Mouse (Mus musculus): Measurements from ENCODE around the gene Znhit2.

Gene Znhit2

DNA sequence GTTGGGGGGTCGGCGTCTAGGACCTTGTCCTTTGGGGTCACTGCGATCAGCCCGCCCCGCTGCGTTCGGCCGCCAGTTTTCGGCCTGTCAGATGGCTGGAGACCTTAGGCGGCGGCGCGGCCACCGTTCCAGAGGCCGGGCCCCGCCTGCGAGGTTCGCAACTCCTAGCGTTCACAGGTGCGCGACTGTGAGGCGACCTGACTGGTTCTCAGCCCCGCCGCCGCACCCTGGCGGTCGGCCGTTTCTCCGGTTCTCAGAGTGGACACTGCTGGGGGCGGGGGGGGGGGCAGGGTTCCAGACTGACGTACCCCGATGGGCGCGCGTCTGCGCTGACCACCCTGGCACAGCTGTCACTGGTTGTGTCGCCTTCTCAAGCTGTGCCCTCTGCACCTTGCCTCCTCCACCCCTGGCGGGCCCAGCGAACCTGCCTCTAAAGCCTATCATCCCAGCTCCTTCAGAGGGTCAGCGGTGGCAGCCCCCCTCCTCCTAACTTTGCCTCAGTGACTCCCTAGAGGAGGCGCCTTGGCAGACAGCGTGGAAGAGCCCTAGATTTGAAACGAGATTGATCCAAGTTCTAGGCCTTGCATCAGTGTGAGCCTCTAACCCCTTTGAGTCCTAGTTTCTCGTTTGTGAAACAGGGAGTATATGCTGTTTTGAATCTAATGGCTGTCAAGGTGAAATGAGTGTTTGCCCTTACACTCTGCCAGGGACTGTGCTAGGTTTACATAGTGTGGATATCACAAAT lies 13.7 kb upstream of the Znhit2 start:
- no peak for DNase-seq

GRCm38 (mm10) chr19:6047899-6048166 lies 13.2 kb upstream of the Znhit2 start:
- DNase-seq: peak; percentile 17

DNA sequence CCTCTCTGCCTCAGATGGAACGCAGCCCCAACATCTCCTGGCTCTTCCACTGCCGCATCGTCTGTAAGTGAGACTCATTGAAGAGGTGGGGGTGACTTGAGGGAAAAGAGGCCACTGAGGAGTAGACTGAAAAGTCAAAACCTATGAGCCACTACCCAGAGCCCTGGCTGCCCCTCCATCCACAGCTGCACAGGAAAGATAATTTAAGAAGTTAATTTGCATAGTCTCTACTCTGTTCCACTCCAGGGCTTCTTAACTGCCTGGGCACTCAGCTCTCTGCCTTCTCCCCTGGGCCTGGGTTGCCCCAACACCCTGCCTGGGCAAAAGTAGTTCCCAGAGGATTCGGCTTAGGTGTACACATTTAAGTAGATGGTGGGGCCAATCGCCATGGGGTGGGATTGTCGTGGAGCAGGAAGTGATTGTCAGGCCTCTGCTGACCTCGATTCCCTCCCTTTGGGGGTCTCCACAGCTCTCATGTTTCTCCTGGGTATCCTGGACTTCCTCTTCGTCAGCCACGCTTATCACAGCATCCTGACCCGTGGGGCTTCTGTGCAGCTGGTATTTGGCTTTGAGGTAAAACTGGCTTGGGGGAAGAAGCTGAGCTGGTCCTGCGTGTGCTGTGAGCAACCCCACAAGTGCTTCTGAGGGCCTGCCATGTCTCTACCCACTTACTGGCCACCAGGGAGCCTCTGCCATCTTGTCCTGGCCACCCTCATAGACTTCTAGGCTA lies 12.1 kb upstream of the Znhit2 start:
- no peak for DNase-seq

DNA sequence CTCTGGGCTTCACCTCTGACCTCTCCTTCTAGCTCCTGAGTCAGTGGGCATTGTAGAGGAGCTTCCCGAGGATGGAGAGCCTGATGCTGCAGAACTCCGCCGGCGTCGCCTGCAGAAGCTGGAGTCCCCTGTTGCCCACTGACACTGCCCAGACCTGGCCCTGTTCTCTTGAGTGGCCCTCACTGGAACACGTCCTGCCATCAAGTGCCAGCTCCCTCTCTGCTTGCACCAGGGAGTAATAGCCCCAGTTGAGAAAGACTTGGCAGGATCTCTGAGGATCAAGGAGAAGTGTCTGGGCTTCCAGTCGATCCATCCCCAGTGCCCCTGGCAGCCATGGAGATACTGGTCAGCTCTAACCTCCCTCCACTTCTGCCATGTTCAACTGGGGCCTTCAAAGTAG lies 8.5 kb upstream of the Znhit2 start:
- no peak for DNase-seq

GRCm38 (mm10) chr19:6054296-6054695 lies 6.7 kb upstream of the Znhit2 start:
- DNase-seq: no peak

GRCm38 (mm10) chr19:6056696-6057095 lies 4.3 kb upstream of the Znhit2 start:
- no peak for DNase-seq

DNA sequence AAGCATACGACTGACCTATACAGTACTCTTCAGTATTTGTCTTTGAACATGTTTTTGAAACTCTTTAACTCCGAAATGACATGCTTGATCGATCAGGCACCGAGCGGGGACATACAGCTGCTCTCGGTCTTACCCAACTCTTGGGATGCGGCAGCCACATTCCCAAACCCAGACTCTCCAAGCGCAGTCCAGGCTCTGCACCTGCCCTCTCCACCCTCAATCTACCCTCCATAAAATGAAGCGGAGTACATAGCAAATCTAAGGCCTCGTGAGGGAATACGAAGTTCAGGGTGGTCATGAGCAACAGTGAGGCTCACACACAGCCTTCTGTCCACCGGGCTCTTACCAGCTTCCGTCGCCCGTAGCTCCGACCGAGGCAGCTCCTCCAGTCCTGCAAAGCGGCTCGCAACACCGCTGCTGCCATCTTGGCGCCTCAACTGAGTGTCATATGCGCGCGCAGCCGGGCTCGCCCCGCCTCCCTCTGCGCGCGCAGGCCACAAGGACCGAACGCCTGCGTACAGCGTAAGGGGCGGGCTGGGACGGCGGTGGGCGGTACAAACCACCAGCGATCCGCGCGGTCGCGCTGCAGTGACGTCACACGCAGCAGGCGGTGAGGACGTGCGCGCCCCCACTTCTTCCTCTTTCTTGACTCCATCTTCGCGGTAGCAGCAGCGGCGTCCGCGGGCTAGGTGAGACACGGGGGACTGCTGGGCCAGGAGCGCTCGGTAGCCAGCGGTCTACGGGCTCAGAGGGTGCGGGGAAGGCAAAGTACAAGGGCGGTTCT lies 3.5 kb upstream of the Znhit2 start, which contains the start of the genes Mrpl49 and Fau:
TSS of gene Mrpl49 (minus strand) at position 473 of the 784 bp plus-strand sequence.
TSS of gene Fau (plus strand) at position 532 of the 784 bp plus-strand sequence.
- DNase-seq: peak; percentile 100

DNA sequence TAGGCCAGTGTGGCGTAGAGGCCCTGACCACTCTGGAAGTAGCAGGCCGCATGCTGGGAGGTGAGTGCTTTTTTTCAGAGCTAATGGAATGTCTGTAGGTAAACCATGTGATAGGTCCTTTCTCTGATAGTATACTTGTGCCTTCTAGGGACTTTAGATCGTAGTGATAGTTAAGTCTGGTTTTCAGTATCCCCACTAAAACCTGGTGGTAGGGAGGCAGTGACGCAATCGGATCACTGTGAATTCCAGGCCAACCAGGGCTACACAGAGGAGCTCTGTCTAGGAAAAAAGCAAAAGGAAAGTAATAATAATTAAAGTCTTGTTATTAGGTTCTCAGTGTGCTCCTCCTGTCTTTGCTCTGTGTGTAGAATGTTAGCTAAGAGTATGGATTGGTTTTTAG lies 2.5 kb upstream of the Znhit2 start:
- DNase-seq: no peak

- no peak for DNase-seq
These were observed 2.0 kb upstream of the Znhit2 start for GRCm38 (mm10) chr19:6058966-6059365.

DNA sequence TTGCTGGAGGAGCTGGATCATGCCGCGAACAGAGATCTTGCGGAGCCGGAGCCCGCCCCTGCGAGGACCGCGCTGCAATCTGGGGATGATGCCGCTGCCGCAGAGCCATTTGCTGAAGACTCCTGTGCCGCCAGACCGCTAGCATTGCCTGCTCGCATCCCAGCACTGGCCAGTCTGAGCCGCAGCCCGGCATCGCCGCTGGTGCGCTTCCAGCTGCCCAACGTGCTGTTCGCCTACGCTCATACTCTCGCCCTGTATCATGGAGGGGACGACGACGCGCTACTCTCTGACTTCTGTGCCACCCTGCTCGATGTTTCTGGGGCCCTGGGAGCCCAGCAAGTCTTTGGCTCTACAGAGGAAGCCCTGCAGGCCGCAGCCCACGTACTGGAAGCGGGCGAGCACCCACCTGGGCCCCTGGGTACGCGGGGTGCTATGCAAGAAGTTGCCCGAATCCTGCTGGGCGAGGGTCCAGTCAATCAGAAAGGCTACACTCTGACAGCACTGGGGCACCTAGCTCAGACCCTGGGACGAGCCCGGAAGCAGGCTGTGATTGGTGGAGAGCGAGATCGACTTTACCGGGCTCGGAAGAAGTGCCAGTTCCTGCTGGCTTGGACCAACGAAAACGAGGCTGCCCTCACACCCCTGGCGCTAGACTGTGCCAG lies 780 bp downstream of the Znhit2 start:
- peak; percentile 77 for DNase-seq

- no peak for DNase-seq
These were observed 1.4 kb downstream of the Znhit2 start for GRCm38 (mm10) chr19:6062418-6062817.

GRCm38 (mm10) chr19:6063081-6063480 lies 2.1 kb downstream of the Znhit2 start:
- DNase-seq: no peak

GRCm38 (mm10) chr19:6066571-6066970 lies 5.6 kb downstream of the Znhit2 start:
- DNase-seq: no peak

DNA sequence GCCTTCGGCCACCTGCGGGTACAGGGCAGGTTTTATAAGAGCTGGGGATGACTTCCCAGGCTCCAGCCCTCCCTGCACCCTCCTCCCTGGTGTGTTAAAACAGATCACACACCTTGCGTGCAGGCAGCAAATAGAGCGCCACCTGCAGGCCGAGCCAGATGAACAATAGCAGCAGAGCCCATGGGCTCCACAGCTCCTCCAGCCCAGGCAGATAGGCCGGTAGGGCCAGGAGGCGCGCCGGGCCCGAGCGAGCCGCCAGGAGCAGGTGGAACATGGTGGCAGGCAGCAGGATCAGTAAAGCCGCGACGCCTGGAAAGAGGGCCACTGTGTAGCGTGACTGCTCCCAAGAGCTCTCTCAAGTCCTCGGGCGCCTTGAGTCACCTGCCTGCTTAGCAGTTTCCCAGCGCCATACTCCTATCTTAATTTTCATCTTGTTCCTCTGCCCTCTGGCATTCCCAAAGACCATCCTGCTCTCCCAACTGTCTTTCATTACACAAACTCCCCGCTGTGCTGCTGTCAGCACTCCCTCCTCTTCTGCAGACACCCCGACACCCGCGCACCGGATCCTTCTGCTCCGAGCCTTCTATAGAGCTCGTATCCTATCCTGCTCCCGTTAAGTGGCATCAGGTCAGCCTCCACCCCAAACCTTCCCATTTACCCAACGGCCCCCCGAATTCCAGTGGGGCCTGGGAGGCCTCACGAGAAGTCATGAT lies 6.2 kb downstream of the Znhit2 start:
- DNase-seq: peak; percentile 96

DNA sequence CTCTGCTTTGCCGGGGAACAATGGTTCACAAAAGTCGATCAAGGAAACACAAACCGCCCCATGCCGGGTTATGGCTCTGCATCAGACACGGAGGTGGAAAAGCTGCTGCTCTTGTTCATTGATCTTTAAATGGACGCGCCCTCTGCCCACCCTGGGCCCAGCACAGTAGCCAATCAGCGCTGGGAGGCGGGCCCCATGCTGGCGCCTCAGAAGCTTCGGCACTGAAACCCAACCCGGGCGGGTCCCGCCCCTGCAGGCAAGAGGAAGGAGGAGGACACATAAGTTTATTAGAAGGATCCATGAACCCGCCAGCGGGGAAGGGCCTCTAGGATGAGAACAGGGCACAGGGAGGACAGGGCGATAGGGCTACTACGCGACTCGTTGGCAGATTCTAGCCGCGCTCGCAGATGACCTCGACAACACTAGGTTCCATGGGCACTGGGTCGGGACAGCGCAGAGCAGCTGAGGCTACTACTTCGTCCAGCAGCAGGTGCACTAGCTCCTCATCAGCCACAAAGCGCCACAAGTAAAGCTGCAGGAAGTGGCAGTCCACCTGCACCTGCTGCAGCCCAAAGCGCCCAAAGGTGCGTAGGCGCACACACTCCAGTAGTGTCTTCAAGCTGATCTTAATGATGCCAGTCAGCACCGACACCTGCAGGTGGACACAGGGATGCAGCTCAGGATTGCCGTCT lies 6.9 kb downstream of the Znhit2 start, which contains the start of gene Tm7sf2:
TSS of gene Tm7sf2 (minus strand) at position 650 of the 692 bp plus-strand sequence.
- peak; percentile 89 for DNase-seq

DNA sequence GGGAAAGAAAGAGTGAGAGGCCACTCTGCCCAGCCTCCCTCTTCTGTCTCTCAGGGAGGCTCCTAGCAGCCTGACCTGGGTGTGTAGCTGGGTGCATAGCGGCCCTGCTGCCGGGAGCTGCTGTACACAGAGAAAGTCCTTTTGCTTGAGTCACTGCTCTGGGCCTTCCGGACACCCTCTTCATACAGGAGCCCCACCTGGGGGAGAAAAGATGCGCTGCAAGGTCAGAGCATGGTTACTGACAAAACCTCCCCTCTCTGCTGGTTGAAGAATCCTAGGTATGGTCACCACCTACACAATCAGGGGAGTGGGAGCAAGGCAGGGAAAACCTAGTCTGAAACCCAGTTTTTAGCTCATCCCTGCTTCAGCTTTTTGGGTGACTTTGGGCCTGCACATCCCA lies 8.0 kb downstream of the Znhit2 start:
- peak; percentile 77 for DNase-seq

GRCm38 (mm10) chr19:6069851-6070250 lies 8.9 kb downstream of the Znhit2 start:
- DNase-seq: no peak

- peak; percentile 19 for DNase-seq
These were observed 9.7 kb downstream of the Znhit2 start for GRCm38 (mm10) chr19:6070571-6071250.

GRCm38 (mm10) chr19:6071261-6071660 lies 10.3 kb downstream of the Znhit2 start:
- no peak for DNase-seq

GRCm38 (mm10) chr19:6073889-6074288 lies 12.9 kb downstream of the Znhit2 start:
- DNase-seq: no peak
